Mouse (Mus musculus) lung, postnatal 0 days (tissue): ENCODE measurements around the gene Polr2e. TPM values are rescaled to one million over a fixed set of nuclear protein-coding genes. Genes with fewer than 3 reads are reported as not detected.
"Not testable (repeated sequence)": the region's sequence is repeated elsewhere in the genome, so short reads cannot be mapped to it uniquely, and the experiment has no call there.

Experiments used
- ATAC-seq: fragments of 200-750 bp; cut with Nextera tagmentation; 2 replicates; pipeline ENCODE4 v1.8.0; 2017; ENCODE audit warnings: moderate library complexity
- DNase-seq: peaks from one replicate; pipeline ENCODE4 v3.0.0-alpha.2; 2016; ENCODE audit warnings: low spot score
- H3K27ac ChIP-seq: fragments of 300-500 bp; sonication (generic); 2 replicates; pipeline ENCODE4 v1.5.1; 2014; ENCODE audit warnings: antibody characterized with exemption, mild to moderate bottlenecking, low read length, mixed read lengths
- H3K27me3 ChIP-seq: fragments of 300-500 bp; sonication (generic); replicated peaks from 2 replicates; pipeline ENCODE4 v1.6.1; 2014; ENCODE audit warnings: low read length, mixed read lengths; ENCODE audit not compliant: insufficient read depth
- H3K36me3 ChIP-seq: fragments of 300-500 bp; sonication (generic); 2 replicates; pipeline ENCODE4 v1.6.1; 2014; ENCODE audit warnings: low read length, mixed read lengths; ENCODE audit not compliant: insufficient read depth
- H3K4me1 ChIP-seq: fragments of 300-500 bp; sonication (generic); 2 replicates; pipeline ENCODE4 v1.6.1; 2014; ENCODE audit warnings: antibody characterized with exemption, low read depth, low read length, mixed read lengths; ENCODE audit not compliant: insufficient read depth
- H3K4me2 ChIP-seq: fragments of 300-500 bp; sonication (generic); replicated peaks from 2 replicates; pipeline ENCODE4 v1.6.1; 2014; ENCODE audit warnings: low read depth, mild to moderate bottlenecking, low read length, moderate library complexity, mixed read lengths
- H3K4me3 ChIP-seq: fragments of 300-500 bp; sonication (generic); 2 replicates; pipeline ENCODE4 v1.5.1; 2014; ENCODE audit warnings: low read depth, low read length
- H3K9ac ChIP-seq: fragments of 300-500 bp; sonication (generic); replicated peaks from 2 replicates; pipeline ENCODE4 v1.6.1; 2014; ENCODE audit warnings: low read depth, mild to moderate bottlenecking
- H3K9me3 ChIP-seq: fragments of 300-500 bp; sonication (generic); 2 replicates; pipeline ENCODE4 v1.6.1; 2016; ENCODE audit warnings: low read length, mixed read lengths
- CTCF ChIP-seq: IDR thresholded peaks from 2 replicates; pipeline ENCODE4 v1.5.1; 2016; ENCODE audit warnings: antibody characterized with exemption, mild to moderate bottlenecking
- EP300 ChIP-seq: IDR thresholded peaks from 2 replicates; pipeline ENCODE4 v1.6.1; 2016; ENCODE audit warnings: antibody characterized with exemption, mild to moderate bottlenecking, control low read depth
- WGBS: fragments of 180-500 bp; shearing (Covaris S2); extraction: QIAGEN DNeasy Blood & Tissue Kit; methylation state at CpG from one replicate; pipeline ENCODE4 v1.1.7; 2014; 5-methylcytosine and 5-hydroxymethylcytosine counted together
- polyA plus RNA-seq: library from polyadenylated mRNA; unstranded; fragments of >200 nt; fragmentation: Nextera tagmentation; extraction: Ambion mirVana; gene quantifications from 2 replicates; pipeline ENCODE4 v1.2.1, GENCODE M21; 2015

Polr2e gene
- polyA plus RNA-seq, 1 experiment from 2014 or later, result 202 TPM

DNA sequence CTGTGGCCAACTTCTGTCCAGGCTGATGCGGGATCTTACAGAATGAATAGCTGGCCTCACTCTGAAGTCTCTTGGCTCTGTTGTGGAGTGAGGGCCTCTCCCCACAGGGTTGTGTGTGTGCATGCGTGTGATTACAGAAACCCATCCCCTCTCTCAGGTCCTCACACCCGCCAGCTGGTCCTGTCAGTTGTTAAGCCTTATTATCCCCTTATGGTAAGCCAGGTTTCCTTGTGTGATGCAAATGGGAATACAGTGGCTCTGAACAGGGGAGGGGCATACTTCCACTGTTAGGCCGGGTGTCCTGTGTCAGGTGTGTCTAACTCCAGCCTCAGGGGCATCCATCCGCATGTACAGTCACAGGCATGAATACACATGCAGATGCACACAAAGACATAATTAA is 6.2 kb upstream of the Polr2e start:
- no peak overlapping the region for H3K4me3 ChIP-seq
- no peak overlapping the region for H3K4me2 ChIP-seq
- WGBS, result 87% methylated on average over 5 of the region's 5 CpGs
- DNase-seq (no peak), ATAC-seq (no peak)
- H3K27ac ChIP-seq, result no peak overlapping the region
- H3K4me1 ChIP-seq, result peaks cover 8% of the 10 kb centered on the region; the same call in 1 of the 2 replicates
- TF ChIP-seq EP300, result no peak
- no peak for TF ChIP-seq CTCF
- no peaks in the 10 kb centered on the region for H3K36me3 ChIP-seq
- H3K9me3 ChIP-seq, result no peaks in the 10 kb centered on the region
- H3K9ac ChIP-seq, result no peak overlapping the region
- no peaks in the 10 kb centered on the region for H3K27me3 ChIP-seq

GRCm38 (mm10) chr10:80045364-80045763 is 5.8 kb upstream of the Polr2e start:
- H3K9me3 ChIP-seq, ATAC-seq, H3K9ac ChIP-seq, H3K27ac ChIP-seq, H3K4me3 ChIP-seq, DNase-seq, H3K36me3 ChIP-seq, H3K4me1 ChIP-seq, H3K27me3 ChIP-seq, H3K4me2 ChIP-seq: not testable (repeated sequence)
- WGBS, result 81% methylated on average over 2 of the region's 4 CpGs

GRCm38 (mm10) chr10:80044087-80044486 is 4.5 kb upstream of the Polr2e start:
- Histone ChIP-seq H3K4me2 (no peak overlapping the region), H3K27me3 (no peaks in the 10 kb centered on the region), H3K9ac (no peak overlapping the region), H3K27ac (no peak overlapping the region), H3K9me3 (no peaks in the 10 kb centered on the region), H3K36me3 (no peaks in the 10 kb centered on the region), H3K4me1 (no peaks in the 10 kb centered on the region; the same call in 1 of the 2 replicates), H3K4me3 (no peak overlapping the region)
- ATAC-seq (no peak), DNase-seq (no peak)
- 60% methylated on average over 4 of the region's 4 CpGs for WGBS
- no peak for TF ChIP-seq EP300
- no peak for TF ChIP-seq CTCF

GRCm38 (mm10) chr10:80041409-80042060 is 1.9 kb upstream of the Polr2e start:
- not testable (repeated sequence) for H3K4me2 ChIP-seq, H3K27ac ChIP-seq, ATAC-seq, H3K4me1 ChIP-seq, H3K36me3 ChIP-seq, H3K9me3 ChIP-seq, H3K9ac ChIP-seq, H3K4me3 ChIP-seq, H3K27me3 ChIP-seq, DNase-seq
- WGBS, result 86% methylated on average over 8 of the region's 8 CpGs

DNA sequence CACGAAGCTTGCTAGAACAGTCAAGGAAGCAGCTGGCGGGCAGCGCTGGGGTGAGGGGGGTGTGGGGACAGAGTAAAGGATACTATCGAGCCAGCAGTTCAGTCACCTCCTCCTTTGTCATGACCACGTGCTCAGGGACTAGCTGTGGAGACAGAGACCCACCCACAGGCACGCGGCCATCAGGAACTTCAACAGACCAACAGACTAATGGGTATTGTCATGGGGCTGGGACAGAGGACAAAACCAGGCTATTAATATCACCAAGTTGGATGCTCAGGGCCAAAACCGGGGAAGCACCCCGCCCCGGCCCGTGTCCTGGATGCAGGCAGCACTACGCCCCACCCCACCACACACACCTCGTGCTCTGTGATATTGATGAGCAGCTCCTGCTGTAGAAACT is 2.8 kb downstream of the Polr2e start:
- WGBS, result 86% methylated on average over 13 of the region's 13 CpGs
- H3K9me3 ChIP-seq, result no peaks in the 10 kb centered on the region
- no peak for ATAC-seq

DNA sequence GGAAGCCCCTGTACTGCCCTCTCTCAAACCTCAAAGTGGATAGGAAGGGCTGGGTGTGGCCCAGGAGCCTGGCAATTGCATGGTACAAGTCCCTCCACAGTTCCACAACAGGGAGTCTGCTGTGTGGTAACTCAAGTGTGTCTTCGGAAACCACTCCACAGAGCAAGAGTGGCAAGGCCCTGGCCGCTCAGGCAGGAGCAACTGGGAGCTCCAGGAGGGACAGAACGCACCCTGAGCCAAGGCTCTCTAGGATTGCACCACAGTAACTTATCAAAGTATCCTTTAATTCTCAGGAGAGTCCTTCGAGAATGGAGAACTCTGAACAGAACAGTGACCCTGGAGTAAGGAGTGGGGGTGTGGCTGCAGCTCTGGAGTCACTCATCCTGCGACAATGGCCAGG is 3.9 kb downstream of the Polr2e start:
- H3K9me3 ChIP-seq, result no peaks in the 10 kb centered on the region
- H3K9ac ChIP-seq, result no peak overlapping the region
- DNase-seq, result peak; percentile 85
- ATAC-seq, result peak; percentile 40
- H3K27me3 ChIP-seq, result no peaks in the 10 kb centered on the region
- no peak overlapping the region for H3K4me3 ChIP-seq
- TF ChIP-seq EP300 (peak; percentile 44), CTCF (no peak)
- H3K27ac ChIP-seq, result peak overlapping the region; percentile 92
- 56% methylated on average over 5 of the region's 5 CpGs for WGBS
- no peak overlapping the region for H3K4me2 ChIP-seq
- 0 out of 2 replicates have a peak, but pooled peaks cover 7% of the 10 kb centered on the region for H3K36me3 ChIP-seq
- peaks cover 34% of the 10 kb centered on the region for H3K4me1 ChIP-seq

More for the DNA sequence above, 2.8 kb downstream of the Polr2e start:
- no peaks in the 10 kb centered on the region for H3K27me3 ChIP-seq
- H3K9ac ChIP-seq, result no peak overlapping the region
- no peak for DNase-seq
- H3K4me1 ChIP-seq, result peaks cover 34% of the 10 kb centered on the region
- H3K4me3 ChIP-seq, result no peak overlapping the region
- TF ChIP-seq CTCF (no peak), EP300 (no peak)
- H3K36me3 ChIP-seq, result 0 out of 2 replicates have a peak, but pooled peaks cover 7% of the 10 kb centered on the region
- no peak overlapping the region for H3K4me2 ChIP-seq
- H3K27ac ChIP-seq, result peak overlapping the region; percentile 59
